Mouse (Mus musculus) neural tube, embryonic 11.5 days (tissue): Measurements from ENCODE around the gene Lmbrd2. TPM values are rescaled to one million over a fixed set of nuclear protein-coding genes. Genes with fewer than 3 reads are reported as not detected.
"Not testable (repeated sequence)": the region's sequence is repeated elsewhere in the genome, so short reads cannot be mapped to it uniquely, and the experiment has no call there.

Experiments used
- ATAC-seq: fragments of 200-750 bp; cut with Nextera tagmentation; 2 replicates; pipeline ENCODE4 v1.8.0; 2017; ENCODE audit warnings: moderate number of reproducible peaks, mild to moderate bottlenecking, moderate TSS enrichment, moderate library complexity; ENCODE audit not compliant: insufficient read depth, low FRiP score, low TSS enrichment
- DNase-seq: peaks from one replicate; pipeline ENCODE4 v3.0.0-alpha.2; 2015; ENCODE audit warnings: low spot score
- H3K27ac ChIP-seq: fragments of 300-500 bp; sonication (generic); 2 replicates; pipeline ENCODE4 v1.5.1; 2014; ENCODE audit warnings: low read depth, mild to moderate bottlenecking, low read length
- H3K27me3 ChIP-seq: fragments of 300-500 bp; sonication (generic); 2 replicates; pipeline ENCODE4 v1.6.1; 2014; ENCODE audit warnings: mild to moderate bottlenecking, low read length, mixed read lengths; ENCODE audit not compliant: control insufficient read depth, insufficient read depth
- H3K36me3 ChIP-seq: fragments of 300-500 bp; sonication (generic); 2 replicates; pipeline ENCODE4 v1.6.1; 2014; ENCODE audit warnings: mild to moderate bottlenecking, low read length, moderate library complexity, mixed read lengths; ENCODE audit not compliant: control insufficient read depth, insufficient read depth
- H3K4me1 ChIP-seq: fragments of 300-500 bp; sonication (generic); 2 replicates; pipeline ENCODE4 v1.6.1; 2014; ENCODE audit warnings: low read length, mixed read lengths; ENCODE audit not compliant: control insufficient read depth, insufficient read depth
- H3K4me2 ChIP-seq: fragments of 300-500 bp; sonication (generic); 2 replicates; pipeline ENCODE4 v1.6.1; 2014; ENCODE audit warnings: low read depth, mild to moderate bottlenecking, moderate library complexity
- H3K4me3 ChIP-seq: fragments of 300-500 bp; sonication (generic); 2 replicates; pipeline ENCODE4 v1.5.1; 2014; ENCODE audit warnings: low read depth, low read length
- H3K9ac ChIP-seq: fragments of 300-500 bp; sonication (generic); 2 replicates; pipeline ENCODE4 v1.6.1; 2014; ENCODE audit warnings: mild to moderate bottlenecking, low read length
- H3K9me3 ChIP-seq: fragments of 300-500 bp; sonication (generic); 2 replicates; pipeline ENCODE4 v1.6.1; 2016; ENCODE audit warnings: low read length; ENCODE audit not compliant: control insufficient read depth
- WGBS: fragments of 180-500 bp; shearing (Covaris S2); extraction: QIAGEN DNeasy Blood & Tissue Kit; methylation state at CpG from one replicate; pipeline ENCODE4 v1.1.7; 2014; 5-methylcytosine and 5-hydroxymethylcytosine counted together
- polyA plus RNA-seq: library from polyadenylated mRNA; unstranded; fragments of >200 nt; fragmentation: Nextera tagmentation; extraction: Ambion mirVana; gene quantifications from 2 replicates; pipeline ENCODE4 v1.2.1, GENCODE M21; 2014

The Lmbrd2 gene
- polyA plus RNA-seq, 1 experiment from 2014 or later, result 3.9 TPM

DNA sequence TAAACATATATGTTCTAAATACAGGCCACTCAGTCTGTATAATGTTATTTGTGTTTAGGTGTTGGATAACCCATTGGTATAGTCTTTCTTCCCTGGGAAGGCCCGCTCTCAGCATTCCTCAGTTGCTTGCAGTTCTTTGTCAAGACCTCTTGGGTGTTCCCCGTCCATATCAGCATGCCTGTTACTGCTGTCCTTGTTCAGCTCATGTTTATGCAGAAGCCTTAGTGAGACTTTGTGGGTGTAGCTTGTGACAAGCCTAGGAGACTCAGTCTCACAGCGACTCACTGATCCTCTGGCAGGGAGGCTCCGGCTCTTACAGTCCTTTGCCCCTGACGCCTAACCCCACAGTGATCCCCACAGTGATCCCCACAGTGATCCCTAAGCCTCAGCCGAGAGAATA lies 23.8 kb downstream of the Lmbrd2 start:
- ATAC-seq, result no peak

GRCm38 (mm10) chr15:9177038-9177437 lies 36.7 kb downstream of the Lmbrd2 start:
- no peaks in the 10 kb centered on the region for H3K36me3 ChIP-seq

More for the DNA sequence above, 23.8 kb downstream of the Lmbrd2 start:
- Histone ChIP-seq H3K4me1 (no peaks in the 10 kb centered on the region), H3K4me3 (no peak overlapping the region), H3K27me3 (no peaks in the 10 kb centered on the region), H3K9me3 (no peaks in the 10 kb centered on the region), H3K27ac (no peak overlapping the region), H3K36me3 (no peaks in the 10 kb centered on the region; the same call in 1 of the 2 replicates), H3K4me2 (no peak overlapping the region), H3K9ac (no peak overlapping the region)
- no peak for DNase-seq
- WGBS, result 66% methylated on average over 6 of the region's 6 CpGs

GRCm38 (mm10) chr15:9183995-9184394 lies 43.6 kb downstream of the Lmbrd2 start:
- 97% methylated on average over 5 of the region's 5 CpGs for WGBS
- DNase-seq (no peak), ATAC-seq (no peak)
- no peaks in the 10 kb centered on the region for H3K9me3 ChIP-seq
- no peaks in the 10 kb centered on the region for H3K4me1 ChIP-seq
- H3K4me2 ChIP-seq, result no peak overlapping the region
- no peak overlapping the region for H3K9ac ChIP-seq
- H3K27me3 ChIP-seq, result no peaks in the 10 kb centered on the region
- H3K4me3 ChIP-seq, result no peak overlapping the region
- H3K36me3 ChIP-seq, result no peaks in the 10 kb centered on the region
- H3K27ac ChIP-seq, result no peak overlapping the region

More at GRCm38 (mm10) chr15:9177038-9177437, 36.7 kb downstream of the Lmbrd2 start:
- H3K4me3 ChIP-seq, result no peak overlapping the region
- H3K27ac ChIP-seq, result no peak overlapping the region
- WGBS, result over 99% methylated on average over 3 of the region's 3 CpGs
- ATAC-seq, result no peak
- no peaks in the 10 kb centered on the region for H3K9me3 ChIP-seq
- no peaks in the 10 kb centered on the region for H3K4me1 ChIP-seq
- H3K9ac ChIP-seq, result no peak overlapping the region
- H3K4me2 ChIP-seq, result no peak overlapping the region
- no peaks in the 10 kb centered on the region for H3K27me3 ChIP-seq
- no peak for DNase-seq

DNA sequence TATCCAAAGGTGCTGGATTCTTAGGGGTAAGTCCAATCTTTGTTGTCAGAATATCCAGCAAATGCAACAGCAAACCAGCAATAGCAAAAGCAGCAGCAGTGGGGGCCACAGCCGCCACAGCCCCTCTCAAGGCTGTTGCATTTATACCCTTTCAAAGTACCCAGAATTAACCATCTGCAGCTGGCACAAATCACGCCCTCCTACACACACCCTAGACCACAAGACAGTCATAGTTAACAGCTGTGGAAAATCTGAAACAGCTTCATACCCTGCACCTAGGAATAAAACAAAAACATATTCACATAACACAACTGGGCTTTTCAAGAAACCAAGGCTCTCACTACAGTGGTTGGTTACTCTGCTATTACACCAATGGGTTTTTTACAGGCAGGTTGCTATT lies 49.4 kb downstream of the Lmbrd2 start:
- no peaks in the 10 kb centered on the region for H3K4me1 ChIP-seq
- no peak for ATAC-seq
- H3K4me2 ChIP-seq, result no peak overlapping the region
- no peak overlapping the region for H3K4me3 ChIP-seq
- no peak overlapping the region for H3K27ac ChIP-seq
- H3K36me3 ChIP-seq, result no peaks in the 10 kb centered on the region
- H3K9ac ChIP-seq, result no peak overlapping the region
- no peaks in the 10 kb centered on the region for H3K9me3 ChIP-seq
- WGBS, result 88% methylated on average over 2 of the region's 2 CpGs
- DNase-seq, result no peak
- H3K27me3 ChIP-seq, result no peaks in the 10 kb centered on the region

DNA sequence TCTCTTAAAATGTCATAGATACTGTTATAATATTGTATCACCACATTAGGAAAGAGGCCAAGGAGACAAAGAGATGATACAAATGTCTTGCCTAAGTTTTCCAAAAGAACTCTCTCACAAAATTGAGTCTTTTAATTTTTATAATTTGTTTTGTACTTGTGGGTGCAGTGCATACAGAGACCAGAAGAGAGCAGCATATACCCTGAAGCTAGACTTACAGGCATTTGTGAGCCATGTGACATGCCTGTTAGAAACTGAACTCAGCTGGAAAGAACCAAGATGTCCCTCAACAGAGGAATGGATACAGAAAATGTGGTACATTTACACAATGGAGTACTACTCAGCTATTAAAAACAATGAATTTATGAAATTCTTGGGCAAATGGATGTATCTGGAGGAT lies 52.3 kb downstream of the Lmbrd2 start:
- not testable (repeated sequence) for H3K9me3 ChIP-seq, H3K9ac ChIP-seq, H3K4me3 ChIP-seq, H3K36me3 ChIP-seq, ATAC-seq, DNase-seq, H3K27me3 ChIP-seq, H3K4me1 ChIP-seq, H3K4me2 ChIP-seq, H3K27ac ChIP-seq

DNA sequence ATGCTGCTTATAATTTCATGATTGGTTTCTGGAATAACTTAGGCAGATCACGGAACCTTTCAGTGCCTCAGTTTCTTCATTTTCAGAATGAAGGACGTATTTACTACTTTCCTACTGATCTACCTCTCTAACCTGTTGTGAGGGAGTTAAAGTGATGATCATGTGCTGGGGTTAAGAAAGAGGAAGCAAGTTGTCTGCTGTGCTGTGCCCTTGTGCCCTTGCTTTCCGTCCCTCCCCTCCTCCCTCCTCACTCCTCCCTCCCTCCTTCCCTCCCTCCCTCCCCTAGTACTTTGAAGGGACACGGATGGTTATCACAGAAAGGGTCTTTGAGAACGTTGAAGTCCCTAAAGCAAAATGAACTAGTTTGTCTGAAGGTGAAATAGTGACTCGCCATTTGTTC lies 58.1 kb downstream of the Lmbrd2 start:
- H3K9ac ChIP-seq, result no peak overlapping the region
- no peaks in the 10 kb centered on the region for H3K9me3 ChIP-seq
- no peaks in the 10 kb centered on the region for H3K27me3 ChIP-seq
- H3K4me1 ChIP-seq, result no peaks in the 10 kb centered on the region
- 65% methylated on average over 6 of the region's 6 CpGs for WGBS
- DNase-seq (no peak), ATAC-seq (no peak)
- H3K4me2 ChIP-seq, result no peak overlapping the region
- H3K36me3 ChIP-seq, result no peaks in the 10 kb centered on the region
- no peak overlapping the region for H3K27ac ChIP-seq
- no peak overlapping the region for H3K4me3 ChIP-seq

DNA sequence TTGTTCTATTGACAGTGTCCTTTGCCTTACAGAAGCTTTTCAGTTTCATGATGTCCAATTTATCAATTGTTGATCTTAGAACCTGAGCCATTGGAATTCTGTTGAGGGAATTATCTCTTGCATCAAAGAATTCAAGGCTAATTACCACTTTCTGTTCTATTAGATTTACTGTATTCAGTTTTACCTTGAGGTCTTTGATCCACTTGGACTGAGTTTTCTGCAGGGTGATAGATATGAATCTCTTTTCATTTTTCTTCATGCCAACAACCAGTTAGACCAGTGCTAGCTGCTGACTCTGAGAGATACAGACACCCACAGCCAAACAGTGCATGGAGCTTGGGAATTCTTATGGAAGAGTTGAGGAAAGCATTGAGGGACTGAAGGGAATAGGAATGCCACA lies 71.5 kb downstream of the Lmbrd2 start:
- Histone ChIP-seq H3K27ac (no peak overlapping the region), H3K36me3 (no peaks in the 10 kb centered on the region), H3K4me1 (no peaks in the 10 kb centered on the region), H3K4me2 (no peak overlapping the region), H3K27me3 (no peaks in the 10 kb centered on the region), H3K9ac (no peak overlapping the region), H3K4me3 (no peak overlapping the region), H3K9me3 (no peaks in the 10 kb centered on the region)
- DNase-seq, result no peak
- no peak for ATAC-seq

DNA sequence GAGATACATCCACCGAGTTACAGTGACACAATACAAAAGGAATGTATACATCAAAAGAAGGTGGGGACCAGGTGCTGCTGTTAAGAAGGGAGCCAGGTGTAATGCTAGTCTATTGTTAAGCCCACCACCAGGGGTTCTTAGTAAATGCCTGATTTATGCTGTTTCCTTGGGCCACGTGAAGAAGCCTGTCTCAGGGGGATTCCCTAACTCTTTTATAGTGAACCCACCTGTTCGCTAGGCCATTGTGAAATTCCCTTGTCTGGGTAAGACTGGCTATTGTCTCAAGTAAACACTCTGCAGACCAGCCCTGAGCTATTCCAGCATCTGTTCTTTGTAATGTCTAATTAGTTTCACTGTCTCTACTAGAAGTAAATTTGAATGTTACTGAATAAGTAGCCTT lies 72.7 kb downstream of the Lmbrd2 start:
- not testable (repeated sequence) for H3K9ac ChIP-seq, H3K27ac ChIP-seq, H3K9me3 ChIP-seq, ATAC-seq, H3K4me1 ChIP-seq, H3K27me3 ChIP-seq, H3K4me3 ChIP-seq, H3K4me2 ChIP-seq, H3K36me3 ChIP-seq, DNase-seq
- 75% methylated on average over 3 of the region's 3 CpGs for WGBS

GRCm38 (mm10) chr15:9213431-9213830 lies 73.1 kb downstream of the Lmbrd2 start:
- not testable (repeated sequence) for H3K4me2 ChIP-seq, H3K9ac ChIP-seq, H3K36me3 ChIP-seq, H3K4me3 ChIP-seq, H3K27ac ChIP-seq, H3K27me3 ChIP-seq, ATAC-seq, H3K9me3 ChIP-seq, H3K4me1 ChIP-seq, DNase-seq
- WGBS, result 89% methylated on average over 7 of the region's 7 CpGs
